Mouse (Mus musculus): ENCODE results near the gene Atp6v0a4.

DNA sequence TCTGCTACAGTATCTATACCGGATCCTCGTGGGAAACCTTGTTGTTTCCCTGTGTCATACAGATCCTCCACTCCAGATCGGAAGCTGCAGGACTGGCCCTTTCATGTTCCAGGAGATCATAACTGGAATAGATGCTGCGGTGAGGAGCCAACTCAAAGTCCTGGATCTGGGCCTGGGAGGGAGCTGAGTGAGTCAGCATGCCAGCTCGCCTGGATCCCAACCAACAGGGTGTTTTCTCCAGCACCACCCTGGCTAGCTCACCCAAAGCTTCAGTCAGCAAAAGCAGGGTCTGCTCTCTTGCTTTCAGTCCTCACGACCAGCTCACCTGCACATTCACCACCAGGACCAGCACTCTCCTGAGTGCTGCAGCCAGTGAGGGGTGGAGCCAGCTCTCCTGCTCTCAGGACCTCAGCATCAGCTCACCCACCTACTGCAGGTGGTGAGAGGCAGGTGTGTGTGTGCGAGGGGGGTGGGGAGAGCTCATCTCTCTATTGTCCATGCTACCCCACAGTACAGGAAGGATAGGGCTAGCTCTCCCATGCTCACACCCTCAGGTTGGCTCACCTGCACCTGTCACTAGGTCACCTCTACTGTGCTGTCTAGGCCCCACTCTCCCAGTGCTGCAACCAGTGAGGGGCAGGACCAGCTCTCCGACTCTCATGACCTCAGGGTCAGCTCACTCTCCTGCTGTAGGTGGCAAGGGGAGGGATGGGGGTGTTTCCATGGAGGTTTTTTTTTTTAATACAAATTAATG lies 10.6 kb upstream of the Atp6v0a4 start:
- TF ChIP-seq POLR2A (IDR thresholded peaks at IDR 0.05; ENCODE audit: low read depth, low read length): no peak
- no peak for TF ChIP-seq CTCF (IDR thresholded peaks at IDR 0.05; ENCODE audit: borderline replicate concordance, insufficient read depth, low read length)

Data from embryonic fibroblast, embryonic 13.5 days (primary cell).